Mouse (Mus musculus): ENCODE results near the gene Rpa1. TPM values are rescaled to one million over a fixed set of nuclear protein-coding genes. Genes with fewer than 3 reads are reported as not detected.
A peak's percentile ranks its signal among the peaks of the same experiment; 100 is the strongest.

Gene Rpa1
- polyA plus RNA-seq, 1 experiment from 2014 or later: 34.4 TPM

DNA sequence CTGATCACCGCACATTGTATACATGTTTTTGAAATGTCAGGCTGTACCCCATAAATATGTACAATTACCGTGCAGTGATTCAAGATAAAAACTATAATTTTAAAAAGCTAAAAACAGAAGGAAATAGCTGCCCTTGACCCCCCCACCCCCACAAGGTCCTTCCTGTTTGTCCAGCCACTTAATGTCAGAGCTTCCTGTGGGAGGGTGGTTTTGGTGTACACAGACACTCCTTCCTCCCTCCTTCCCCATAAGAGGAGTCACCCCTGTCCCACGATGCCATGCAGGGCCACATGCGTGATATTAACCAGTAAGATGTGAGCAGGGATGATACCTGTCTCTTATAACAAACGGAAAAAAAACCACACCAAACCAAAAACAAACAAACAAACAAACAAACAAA lies 92.8 kb downstream of the Rpa1 start:
- no peaks in the 10 kb centered on the region for H3K4me1 ChIP-seq (replicated peaks; ENCODE audit: control insufficient read depth, insufficient read depth, low read length)
- WGBS: 70% methylated on average over 5 of the region's 5 CpGs
- H3K27me3 ChIP-seq (replicated peaks; ENCODE audit: control insufficient read depth, insufficient read depth, low read length): no peaks in the 10 kb centered on the region
- ATAC-seq: no peak
- TF ChIP-seq CTCF (IDR thresholded peaks at IDR 0.05; ENCODE audit: low read depth): no peak
- no peak overlapping the region for H3K4me2 ChIP-seq (replicated peaks; ENCODE audit: low read depth)
- H3K36me3 ChIP-seq (ENCODE audit: control insufficient read depth, insufficient read depth): no peaks in the 10 kb centered on the region
- H3K27ac ChIP-seq (ENCODE audit: low read depth, low read length): no peak overlapping the region
- no peak overlapping the region for H3K4me3 ChIP-seq (ENCODE audit: low read depth, low read length)
- H3K9me3 ChIP-seq (ENCODE audit: control insufficient read depth): no peaks in the 10 kb centered on the region
- no peak overlapping the region for H3K9ac ChIP-seq (ENCODE audit: low read depth, low read length)

DNA sequence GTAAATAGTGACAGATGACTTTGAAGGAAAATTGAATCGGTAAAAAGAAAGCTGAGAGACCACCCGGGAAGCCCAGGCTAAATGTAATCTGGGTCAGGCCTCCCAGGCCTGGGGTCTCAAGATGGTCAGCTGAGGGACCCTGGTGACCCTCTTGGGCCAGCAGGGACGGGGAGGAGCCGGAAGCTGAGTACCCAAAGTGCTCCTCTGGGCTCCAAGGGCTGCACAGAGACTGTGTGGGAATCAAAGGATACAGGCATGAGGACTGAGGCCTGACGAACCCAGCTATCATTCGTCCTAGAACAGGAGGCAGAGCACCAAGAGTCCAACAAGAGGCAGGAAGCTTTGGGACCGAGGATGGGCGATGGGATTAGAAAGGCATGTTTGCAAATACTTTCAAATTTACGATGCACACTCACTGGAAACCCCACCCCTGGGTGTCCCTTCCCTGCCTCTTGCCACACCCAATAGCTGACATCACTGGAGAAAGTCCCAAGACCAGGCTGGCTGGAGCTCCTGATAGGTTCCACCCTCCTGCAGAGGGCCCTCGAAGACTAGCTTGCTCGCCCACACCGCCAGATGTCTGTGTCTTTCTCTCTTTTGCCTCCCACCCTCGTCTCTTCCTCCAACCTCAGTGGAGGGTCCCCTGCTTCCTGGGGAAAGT lies 93.7 kb downstream of the Rpa1 start:
- H3K4me2 ChIP-seq (replicated peaks; ENCODE audit: low read depth): peak overlapping the region; percentile 21; the same call in 1 of the 2 replicates
- no peak overlapping the region for H3K4me3 ChIP-seq (ENCODE audit: low read depth, low read length)
- H3K27ac ChIP-seq (ENCODE audit: low read depth, low read length): peak overlapping the region; percentile 46; the same call in 1 of the 2 replicates
- H3K27me3 ChIP-seq (replicated peaks; ENCODE audit: control insufficient read depth, insufficient read depth, low read length): no peaks in the 10 kb centered on the region
- no peaks in the 10 kb centered on the region for H3K36me3 ChIP-seq (ENCODE audit: control insufficient read depth, insufficient read depth)
- no peaks in the 10 kb centered on the region for H3K9me3 ChIP-seq (ENCODE audit: control insufficient read depth)
- TF ChIP-seq CTCF (IDR thresholded peaks at IDR 0.05; ENCODE audit: low read depth): peak; percentile 51
- H3K9ac ChIP-seq (ENCODE audit: low read depth, low read length): no peak overlapping the region
- 43% methylated on average over 13 of the region's 13 CpGs for WGBS
- H3K4me1 ChIP-seq (replicated peaks; ENCODE audit: control insufficient read depth, insufficient read depth, low read length): no peaks in the 10 kb centered on the region
- peak; percentile 52 for ATAC-seq

DNA sequence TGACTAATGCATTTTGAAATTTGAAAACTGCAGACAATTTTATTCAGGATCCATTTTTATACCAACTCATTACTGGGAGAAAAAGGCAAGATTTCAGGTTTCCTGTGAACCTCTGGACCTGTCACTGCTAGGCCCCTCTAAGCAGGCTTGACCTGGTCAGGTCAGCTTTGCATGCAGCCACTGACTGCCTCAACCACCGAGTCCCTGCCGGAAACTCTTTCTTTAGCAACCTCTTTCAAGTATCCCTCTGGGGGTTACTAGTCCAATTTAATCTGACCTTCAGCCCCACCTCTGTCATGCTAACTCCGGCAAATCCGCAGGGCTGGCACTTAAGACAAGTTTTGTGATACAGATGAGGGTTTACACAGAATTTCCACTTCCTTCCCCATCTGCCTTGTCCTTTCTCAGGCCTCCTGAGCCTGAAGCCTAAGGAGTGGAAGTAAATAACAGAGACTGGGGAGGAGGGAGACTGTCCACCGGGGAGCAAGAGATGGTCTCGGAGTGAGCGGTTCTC lies 96.5 kb downstream of the Rpa1 start:
- no peaks in the 10 kb centered on the region for H3K9me3 ChIP-seq (ENCODE audit: control insufficient read depth)
- peaks cover 1% of the 10 kb centered on the region; the same call in 1 of the 2 replicates for H3K4me1 ChIP-seq (replicated peaks; ENCODE audit: control insufficient read depth, insufficient read depth, low read length)
- H3K9ac ChIP-seq (ENCODE audit: low read depth, low read length): no peak overlapping the region
- H3K27ac ChIP-seq (ENCODE audit: low read depth, low read length): no peak overlapping the region
- H3K36me3 ChIP-seq (ENCODE audit: control insufficient read depth, insufficient read depth): no peaks in the 10 kb centered on the region
- TF ChIP-seq CTCF (IDR thresholded peaks at IDR 0.05; ENCODE audit: low read depth): no peak
- ATAC-seq: no peak
- no peak overlapping the region for H3K4me3 ChIP-seq (ENCODE audit: low read depth, low read length)
- no peak overlapping the region for H3K4me2 ChIP-seq (replicated peaks; ENCODE audit: low read depth)
- H3K27me3 ChIP-seq (replicated peaks; ENCODE audit: control insufficient read depth, insufficient read depth, low read length): no peaks in the 10 kb centered on the region
- WGBS: 73% methylated on average over 7 of the region's 7 CpGs

DNA sequence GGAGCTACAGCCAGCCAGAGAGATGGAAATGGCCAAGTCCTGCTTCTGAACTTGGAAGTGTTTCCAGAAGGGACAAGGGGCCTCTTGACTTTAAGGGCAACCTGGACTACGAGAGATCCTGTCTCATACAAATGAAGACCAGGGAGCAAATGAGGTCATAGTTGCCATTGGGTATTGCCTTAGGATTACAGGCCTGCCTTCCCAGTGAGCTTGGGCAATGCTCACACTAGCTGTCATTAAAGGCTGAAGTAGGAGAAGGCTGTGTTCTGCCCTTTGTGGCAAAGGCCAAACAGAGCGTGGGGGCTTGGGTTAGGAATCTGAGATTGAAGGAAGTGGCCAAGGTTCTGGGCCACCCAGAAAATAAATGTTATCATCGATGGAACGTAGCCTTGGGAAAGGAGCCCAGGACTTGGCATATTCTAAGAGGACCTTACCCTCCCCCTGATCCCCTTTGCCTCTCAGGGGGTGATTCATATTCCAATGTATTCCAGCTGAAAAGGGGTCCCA lies 97.1 kb downstream of the Rpa1 start:
- Histone ChIP-seq H3K27ac (ENCODE audit: low read depth, low read length) (no peak overlapping the region), H3K9me3 (ENCODE audit: control insufficient read depth) (no peaks in the 10 kb centered on the region), H3K4me3 (ENCODE audit: low read depth, low read length) (no peak overlapping the region), H3K9ac (ENCODE audit: low read depth, low read length) (no peak overlapping the region), H3K4me2 (replicated peaks; ENCODE audit: low read depth) (no peak overlapping the region), H3K4me1 (replicated peaks; ENCODE audit: control insufficient read depth, insufficient read depth, low read length) (peaks cover 6% of the 10 kb centered on the region; the same call in 1 of the 2 replicates), H3K36me3 (ENCODE audit: control insufficient read depth, insufficient read depth) (no peaks in the 10 kb centered on the region), H3K27me3 (replicated peaks; ENCODE audit: control insufficient read depth, insufficient read depth, low read length) (no peaks in the 10 kb centered on the region)
- WGBS: 83% methylated on average over 4 of the region's 4 CpGs
- ATAC-seq: no peak
- TF ChIP-seq CTCF (IDR thresholded peaks at IDR 0.05; ENCODE audit: low read depth): no peak

DNA sequence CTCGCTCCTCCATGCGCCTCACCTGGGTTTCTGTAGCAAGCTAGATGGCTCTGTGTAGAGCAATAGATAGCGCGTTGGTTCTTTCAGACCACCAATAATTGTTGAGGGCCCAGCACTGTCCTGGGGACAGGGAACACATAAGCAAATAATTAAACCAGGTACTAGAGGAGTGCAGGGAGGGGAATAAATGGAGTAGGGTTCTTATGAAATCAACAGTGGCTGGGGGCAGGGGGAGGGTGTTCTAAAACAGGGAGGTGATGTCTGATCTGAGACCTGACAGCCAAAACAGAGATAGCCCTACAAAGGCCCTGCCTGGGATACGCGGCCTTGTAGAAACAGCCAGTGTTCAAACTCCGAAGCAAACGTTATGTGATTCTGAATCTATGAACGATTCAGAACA lies 98.5 kb downstream of the Rpa1 start:
- Histone ChIP-seq H3K4me3 (ENCODE audit: low read depth, low read length) (no peak overlapping the region), H3K4me2 (replicated peaks; ENCODE audit: low read depth) (no peak overlapping the region), H3K27me3 (replicated peaks; ENCODE audit: control insufficient read depth, insufficient read depth, low read length) (no peaks in the 10 kb centered on the region), H3K36me3 (ENCODE audit: control insufficient read depth, insufficient read depth) (no peaks in the 10 kb centered on the region), H3K27ac (ENCODE audit: low read depth, low read length) (no peak overlapping the region), H3K4me1 (replicated peaks; ENCODE audit: control insufficient read depth, insufficient read depth, low read length) (peaks cover 6% of the 10 kb centered on the region; the same call in 1 of the 2 replicates), H3K9me3 (ENCODE audit: control insufficient read depth) (no peaks in the 10 kb centered on the region), H3K9ac (ENCODE audit: low read depth, low read length) (no peak overlapping the region)
- no peak for ATAC-seq
- TF ChIP-seq CTCF (IDR thresholded peaks at IDR 0.05; ENCODE audit: low read depth): no peak
- WGBS: 79% methylated on average over 9 of the region's 9 CpGs

Small RNA genes lying within 50 kb of the gene (microRNA-seq; reads per million reads assigned to microRNA genes)
- gene Gm47300: not detected

Other genes with a start within 250 kb of the Rpa1 start
- gene Hic1, start 178.8 kb downstream of the Rpa1 start, polyA plus RNA-seq (2015; fragmentation: Nextera tagmentation; extraction: Ambion mirVana): 8.6 and 8.8 TPM in 2 replicates
- 21.6 and 22.4 TPM in 2 replicates for gene Ovca2, start 169.5 kb downstream of the Rpa1 start, polyA plus RNA-seq (2015; fragmentation: Nextera tagmentation; extraction: Ambion mirVana)
- gene Dph1, start 157.1 kb downstream of the Rpa1 start, polyA plus RNA-seq (2015; fragmentation: Nextera tagmentation; extraction: Ambion mirVana): 11.3 and 12.3 TPM in 2 replicates
- 1.5 and 1.8 TPM in 2 replicates for gene Rtn4rl1, start 154.5 kb downstream of the Rpa1 start, polyA plus RNA-seq (2015; fragmentation: Nextera tagmentation; extraction: Ambion mirVana)
- gene Smyd4, start 109 bp upstream of the Rpa1 start, polyA plus RNA-seq (2015; fragmentation: Nextera tagmentation; extraction: Ambion mirVana): 3.1 and 3.4 TPM in 2 replicates
- 20.7 and 21.4 TPM in 2 replicates for gene Serpinf1, start 74.4 kb upstream of the Rpa1 start, polyA plus RNA-seq (2015; fragmentation: Nextera tagmentation; extraction: Ambion mirVana)
- gene Serpinf2, start 91.3 kb upstream of the Rpa1 start, polyA plus RNA-seq (2015; fragmentation: Nextera tagmentation; extraction: Ambion mirVana): 2.7 and 4.0 TPM in 2 replicates
- gene Wdr81, start 106.4 kb upstream of the Rpa1 start, polyA plus RNA-seq (2015; fragmentation: Nextera tagmentation; extraction: Ambion mirVana): 8.8 and 9.9 TPM in 2 replicates
- 52.7 and 53.9 TPM in 2 replicates for gene Tlcd2, start 113.4 kb upstream of the Rpa1 start, polyA plus RNA-seq (2015; fragmentation: Nextera tagmentation; extraction: Ambion mirVana)
- 15.4 and 15.5 TPM in 2 replicates for gene Prpf8, start 138.5 kb upstream of the Rpa1 start, polyA plus RNA-seq (2015; fragmentation: Nextera tagmentation; extraction: Ambion mirVana)
- 6.8 and 6.9 TPM in 2 replicates for gene Rilp, start 161.8 kb upstream of the Rpa1 start, polyA plus RNA-seq (2015; fragmentation: Nextera tagmentation; extraction: Ambion mirVana)
- gene Scarf1, start 165.2 kb upstream of the Rpa1 start, polyA plus RNA-seq (2015; fragmentation: Nextera tagmentation; extraction: Ambion mirVana): 2.8 and 3.2 TPM in 2 replicates
- gene Slc43a2, start 183.4 kb upstream of the Rpa1 start, polyA plus RNA-seq (2015; fragmentation: Nextera tagmentation; extraction: Ambion mirVana): 46.4 and 59.5 TPM in 2 replicates
- gene Pitpna, start 239.8 kb upstream of the Rpa1 start, polyA plus RNA-seq (2015; fragmentation: Nextera tagmentation; extraction: Ambion mirVana): 160 and 161 TPM in 2 replicates

All from intestine, postnatal 0 days (tissue).